Mouse (Mus musculus) liver, embryonic 14.5 days (tissue): Measurements from ENCODE around the gene Hexim2. TPM values are rescaled to one million over a fixed set of nuclear protein-coding genes. Genes with fewer than 3 reads are reported as not detected.

ENCODE experiments used
- ATAC-seq: fragments of 200-750 bp; cut with Nextera tagmentation; 2 replicates; pipeline ENCODE4 v1.8.0; 2017; ENCODE audit warnings: moderate number of reproducible peaks, mild to moderate bottlenecking, moderate library complexity; ENCODE audit not compliant: insufficient read depth
- DNase-seq, 3 experiments: peaks; one replicate each; pipeline ENCODE4 v3.0.0-alpha.2; 2012 to 2013; ENCODE audit warnings: low read depth in 3 of 3, low spot score in 3 of 3
- H3K27ac ChIP-seq: fragments of 300-500 bp; sonication (generic); 2 replicates; pipeline ENCODE4 v1.5.1; 2014; ENCODE audit warnings: moderate library complexity, mild to moderate bottlenecking, control low read depth, inconsistent platforms
- H3K27me3 ChIP-seq: fragments of 300-500 bp; sonication (generic); 2 replicates; pipeline ENCODE4 v1.6.1; 2014; ENCODE audit warnings: mild to moderate bottlenecking, low read length, moderate library complexity; ENCODE audit not compliant: control insufficient read depth, insufficient read depth
- H3K36me3 ChIP-seq: fragments of 300-500 bp; sonication (generic); replicated peaks from 2 replicates; pipeline ENCODE4 v1.6.1; 2014; ENCODE audit warnings: low read depth; ENCODE audit not compliant: control insufficient read depth, insufficient read depth
- H3K4me1 ChIP-seq, 2 experiments: fragments of 200-500 bp in 1 of 2; fragments of 300-500 bp in 1 of 2; sonication (generic) in 1 of 2; replicated peaks; 2 replicates each; pipeline ENCODE4 v1.6.1; 2012 to 2014; ENCODE audit warnings: antibody characterized with exemption in 1 of 2, inconsistent platforms in 1 of 2, low read length in 1 of 2; ENCODE audit not compliant: control insufficient read depth in 2 of 2, insufficient read depth in 2 of 2
- H3K4me2 ChIP-seq: fragments of 300-500 bp; sonication (generic); 2 replicates; pipeline ENCODE4 v1.6.1; 2014; ENCODE audit warnings: low read depth, mild to moderate bottlenecking, control low read depth, moderate library complexity
- H3K4me3 ChIP-seq, 2 experiments: fragments of 200-500 bp in 1 of 2; fragments of 300-500 bp in 1 of 2; sonication (generic) in 1 of 2; 2 replicates each; pipeline ENCODE4 v1.5.1; 2012 to 2014; ENCODE audit warnings: low read depth in 2 of 2, low read length in 2 of 2, mild to moderate bottlenecking in 2 of 2, control low read depth in 1 of 2, inconsistent platforms in 1 of 2, moderate library complexity in 1 of 2; ENCODE audit not compliant: insufficient read depth in 1 of 2
- H3K9ac ChIP-seq: fragments of 300-500 bp; sonication (generic); replicated peaks from 2 replicates; pipeline ENCODE4 v1.6.1; 2014; ENCODE audit warnings: mild to moderate bottlenecking, control low read depth, moderate library complexity
- H3K9me3 ChIP-seq: fragments of 300-500 bp; sonication (generic); 2 replicates; pipeline ENCODE4 v1.6.1; 2016; ENCODE audit warnings: low read length, mixed read lengths; ENCODE audit not compliant: control insufficient read depth
- CTCF ChIP-seq: IDR thresholded peaks from 2 replicates; pipeline ENCODE4 v1.5.1; 2016; ENCODE audit warnings: antibody characterized with exemption, low read depth, control low read depth
- EP300 ChIP-seq: IDR thresholded peaks from 2 replicates; pipeline ENCODE4 v1.6.1; 2016; ENCODE audit warnings: antibody characterized with exemption, low read depth
- WGBS: fragments of 180-500 bp; shearing (Covaris S2); extraction: QIAGEN DNeasy Blood & Tissue Kit; methylation state at CpG from one replicate; pipeline ENCODE4 v1.1.7; 2014; ENCODE audit not compliant: insufficient replicate concordance; 5-methylcytosine and 5-hydroxymethylcytosine counted together
- polyA plus RNA-seq, 2 experiments: library from polyadenylated mRNA; depleted of rRNA in 1 of 2; stranded (reverse) in 1 of 2; unstranded in 1 of 2; fragments of >200 nt; fragmentation: Nextera tagmentation in 1 of 2; extraction: Ambion mirVana in 1 of 2; gene quantifications; 2 replicates each; pipeline versions ENCODE4 v1.2.1 to v1.2.3; 2012 to 2014

The Hexim2 gene
- polyA plus RNA-seq, 2 experiments: 3.4 to 3.5 TPM

GRCm38 (mm10) chr11:103136039-103136577 is 3.9 kb downstream of the Hexim2 start:
- TF ChIP-seq EP300 (peak; percentile 41; the same call in 1 of the 2 replicates), CTCF (no peak)
- Histone ChIP-seq H3K27me3 (no peaks in the 10 kb centered on the region), H3K9me3 (no peaks in the 10 kb centered on the region), H3K4me3 (no peak overlapping the region), H3K9ac (peak overlapping the region; percentile 28; the same call in 1 of the 2 replicates), H3K4me2 (peak overlapping the region; percentile 96), H3K4me1 (peaks cover 29 to 38% of the 10 kb centered on the region in 2 experiments), H3K36me3 (peaks cover 4% of the 10 kb centered on the region), H3K27ac (peak overlapping the region; percentile 94)
- no peak for DNase-seq
- no peak for ATAC-seq
- WGBS: 18% methylated on average over 8 of the region's 8 CpGs

GRCm38 (mm10) chr11:103139951-103140762 is 7.9 kb downstream of the Hexim2 start:
- no peak overlapping the region for H3K9ac ChIP-seq
- ATAC-seq: no peak
- H3K36me3 ChIP-seq: peaks cover 4% of the 10 kb centered on the region

GRCm38 (mm10) chr11:103140763-103141100 is 8.5 kb downstream of the Hexim2 start:
- TF ChIP-seq CTCF (no peak), EP300 (no peak)
- no peak overlapping the region for H3K4me3 ChIP-seq
- DNase-seq: no peak
- H3K4me1 ChIP-seq: peaks cover 10 to 25% of the 10 kb centered on the region in 2 experiments
- H3K9ac ChIP-seq: no peak overlapping the region
- H3K27me3 ChIP-seq: no peaks in the 10 kb centered on the region
- H3K9me3 ChIP-seq: no peaks in the 10 kb centered on the region
- no peak for ATAC-seq
- H3K36me3 ChIP-seq: peaks cover 4% of the 10 kb centered on the region
- no peak overlapping the region for H3K27ac ChIP-seq
- H3K4me2 ChIP-seq: no peak overlapping the region
- 62% methylated on average over 6 of the region's 6 CpGs for WGBS

More at GRCm38 (mm10) chr11:103139951-103140762, 7.9 kb downstream of the Hexim2 start:
- Histone ChIP-seq H3K27me3 (no peaks in the 10 kb centered on the region), H3K4me2 (no peak overlapping the region), H3K27ac (no peak overlapping the region), H3K4me1 (peaks cover 13 to 30% of the 10 kb centered on the region in 2 experiments), H3K4me3 (no peak overlapping the region), H3K9me3 (no peaks in the 10 kb centered on the region)
- TF ChIP-seq EP300: no peak
- no peak for TF ChIP-seq CTCF
- 76% methylated on average over 14 of the region's 14 CpGs for WGBS
- no peak for DNase-seq

GRCm38 (mm10) chr11:103141101-103141943 is 9.1 kb downstream of the Hexim2 start:
- no peak overlapping the region for H3K27ac ChIP-seq
- H3K27me3 ChIP-seq: no peaks in the 10 kb centered on the region
- H3K4me1 ChIP-seq: peaks cover 4 to 20% of the 10 kb centered on the region in 2 experiments
- H3K4me2 ChIP-seq: no peak overlapping the region
- no peak overlapping the region for H3K9ac ChIP-seq
- no peak for DNase-seq
- 50% methylated on average over 11 of the region's 11 CpGs for WGBS
- H3K9me3 ChIP-seq: no peaks in the 10 kb centered on the region
- 0 out of 2 replicates have a peak, but pooled peaks have one; percentile 35 for ATAC-seq
- H3K4me3 ChIP-seq: no peak overlapping the region
- no peak for TF ChIP-seq EP300
- TF ChIP-seq CTCF: no peak
- H3K36me3 ChIP-seq: peaks cover 4% of the 10 kb centered on the region

- no peak for DNase-seq
- ATAC-seq: no peak
- Histone ChIP-seq H3K4me1 (peaks cover 2 to 17% of the 10 kb centered on the region in 2 experiments; a peak in 2 of 4 replicates), H3K4me2 (no peak overlapping the region), H3K9ac (no peak overlapping the region), H3K27ac (no peak overlapping the region), H3K27me3 (no peaks in the 10 kb centered on the region), H3K9me3 (no peaks in the 10 kb centered on the region), H3K36me3 (peaks cover 4% of the 10 kb centered on the region), H3K4me3 (no peak overlapping the region)
- TF ChIP-seq EP300 (no peak), CTCF (no peak)
- WGBS: 42% methylated on average over 1 of the region's 1 CpGs
These were observed 9.7 kb downstream of the Hexim2 start for GRCm38 (mm10) chr11:103141944-103142255.
